Mouse (Mus musculus) kidney, adult 2 months (tissue): Measurements from ENCODE around the gene Stac2.

Source experiments
- CTCF ChIP-seq: fragments of 200-500 bp; conservative IDR thresholded peaks from 2 replicates; pipeline ENCODE4 v1.5.1; 2011; ENCODE audit warnings: low read depth, mild to moderate bottlenecking, control low read depth, low read length, moderate library complexity, mixed read lengths; ENCODE audit not compliant: insufficient read depth, insufficient read length
- POLR2A ChIP-seq: fragments of 200-500 bp; IDR thresholded peaks from one replicate; pipeline ENCODE4 v1.6.1; 2011; ENCODE audit warnings: low read depth, low read length, control low read depth

GRCm38 (mm10) chr11:98034061-98034460, 19.2 kb downstream of the Stac2 start:
- TF ChIP-seq CTCF (no peak), POLR2A (no peak)
